Mouse (Mus musculus): ENCODE data around the gene Gm49387.

The Gm49387 gene

GRCm38 (mm10) chr14:31519165-31519564 lies 121.5 kb downstream of the Gm49387 start:
- no peak for DNase-seq

GRCm38 (mm10) chr14:31515895-31516294 lies 124.8 kb downstream of the Gm49387 start:
- no peak for DNase-seq

- DNase-seq: no peak
These were observed 130.4 kb downstream of the Gm49387 start for GRCm38 (mm10) chr14:31510322-31510721.

GRCm38 (mm10) chr14:31509911-31510310 lies 130.8 kb downstream of the Gm49387 start:
- no peak for DNase-seq

GRCm38 (mm10) chr14:31506456-31506855 lies 134.2 kb downstream of the Gm49387 start:
- DNase-seq: no peak

- DNase-seq: no peak
These were observed 137.3 kb downstream of the Gm49387 start for GRCm38 (mm10) chr14:31503406-31503805.

Measured in lung, adult 18-20 months (tissue).